Mouse (Mus musculus) cerebellum, postnatal 14 days (tissue): Measurements from ENCODE around the gene Mt3.
"Not testable (repeated sequence)": the region's sequence is repeated elsewhere in the genome, so short reads cannot be mapped to it uniquely, and the experiment has no call there.

ENCODE experiments used
- DNase-seq, 2 experiments: peaks; one replicate each; pipeline ENCODE4 v3.0.0; 2021; ENCODE audit warnings: mixed read lengths in 2 of 2

Mt3 gene

GRCm38 (mm10) chr8:94154537-94154936 lies 2.1 kb downstream of the Mt3 start:
- DNase-seq = peak in 1 of 2 experiments; percentile 13

DNA sequence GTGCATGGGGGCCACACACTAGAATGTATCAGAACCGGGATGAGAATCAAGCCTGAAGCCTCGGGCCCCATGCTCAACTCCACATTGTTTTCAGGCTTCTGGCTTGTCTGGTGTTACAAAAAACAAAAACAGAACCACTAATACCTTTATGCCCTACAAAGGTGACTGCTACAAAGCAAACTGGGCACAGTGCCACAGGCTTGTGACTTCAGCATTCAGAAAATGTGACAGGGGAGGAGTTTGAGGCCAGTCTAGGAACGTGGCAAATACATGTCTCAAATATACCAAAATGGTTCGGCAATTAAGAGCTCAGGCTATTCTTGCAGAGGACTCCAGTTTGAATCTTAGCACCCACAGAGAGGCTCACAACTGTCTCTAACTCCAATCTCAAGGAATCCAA lies 3.7 kb downstream of the Mt3 start:
- DNase-seq = no peak

DNA sequence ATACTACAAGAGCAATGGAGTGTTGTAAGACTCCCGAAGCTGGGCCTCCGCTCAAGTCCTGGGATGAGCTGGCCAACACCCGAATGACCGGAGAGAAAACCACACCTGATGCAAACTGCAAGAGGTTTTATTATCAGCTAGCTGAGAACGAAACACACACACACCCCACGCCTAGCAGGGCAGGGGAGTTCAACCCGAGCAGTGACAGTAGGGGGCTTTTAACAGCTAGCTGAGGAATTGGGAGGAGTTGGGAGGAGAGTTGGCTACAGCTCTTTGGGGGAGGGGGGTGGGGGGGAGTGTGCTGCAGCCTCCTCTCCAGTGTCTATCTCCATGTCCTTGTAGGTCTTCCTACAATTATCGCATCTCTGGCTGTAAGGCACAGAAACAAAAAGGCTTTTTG lies 13.4 kb downstream of the Mt3 start:
- not testable (repeated sequence) for DNase-seq

GRCm38 (mm10) chr8:94167244-94167643 lies 14.8 kb downstream of the Mt3 start:
- peak; percentile 96 for DNase-seq

GRCm38 (mm10) chr8:94169547-94169946 lies 17.1 kb downstream of the Mt3 start:
- DNase-seq = no peak

DNA sequence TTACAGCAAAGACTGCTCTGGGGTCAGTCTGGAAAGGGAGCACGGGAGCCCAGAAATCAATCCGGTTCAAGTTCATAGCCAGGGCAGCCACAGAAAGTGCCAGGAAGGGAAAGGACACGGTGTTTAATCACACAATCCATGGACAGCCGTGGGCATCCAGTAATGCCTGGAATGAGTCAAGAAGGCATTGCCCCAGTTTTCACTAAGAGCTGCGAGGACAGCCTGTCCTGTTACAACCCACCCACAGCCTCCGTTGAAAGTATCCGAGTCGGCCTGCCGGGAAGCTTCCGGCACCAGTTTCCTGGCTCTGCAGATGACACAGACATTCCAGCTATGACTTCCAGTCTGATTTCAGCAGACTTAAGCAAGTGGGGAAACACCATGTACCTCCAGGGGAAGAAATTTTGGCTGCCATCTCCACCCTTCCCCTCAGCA lies 18.9 kb downstream of the Mt3 start:
- DNase-seq = peak in 1 of 2 experiments; percentile 38

- peak; percentile 31 to 70 for DNase-seq
Measured at GRCm38 (mm10) chr8:94172075-94172808, 19.8 kb downstream of the Mt3 start, which contains the start of gene Mt2. Gene Mt2 (plus strand): TSS chr8:94172664.

- DNase-seq = peak in 1 of 2 experiments; percentile 54
Measured at GRCm38 (mm10) chr8:94172809-94173732, 20.7 kb downstream of the Mt3 start.

DNA sequence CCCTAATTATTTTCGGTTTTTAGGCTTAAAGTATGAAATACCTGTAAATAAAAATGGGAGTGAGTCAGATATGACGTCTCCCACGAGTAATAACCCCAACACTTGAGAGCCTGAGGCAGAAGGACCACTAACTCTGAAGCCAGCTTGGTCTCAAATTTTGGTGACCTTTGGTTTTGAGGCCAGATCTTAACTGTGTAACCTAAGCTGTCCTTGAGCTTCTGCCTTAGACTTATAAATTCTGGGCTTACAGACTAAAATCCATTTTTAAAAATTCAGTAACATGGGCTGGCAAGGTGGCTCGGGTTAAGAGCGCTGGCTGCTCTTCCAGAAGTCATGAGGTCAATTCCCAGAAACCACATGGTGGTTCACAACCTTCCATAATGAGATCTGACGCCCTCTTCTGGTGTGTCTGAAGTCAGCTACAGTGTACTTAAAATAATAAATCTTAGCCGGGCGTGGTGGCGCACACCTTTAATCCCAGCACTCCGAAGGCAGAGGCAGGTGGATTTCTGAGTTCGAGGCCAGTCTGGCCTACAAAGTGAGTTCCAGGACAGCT lies 21.5 kb downstream of the Mt3 start:
- no peak for DNase-seq

- DNase-seq = no peak
Measured at GRCm38 (mm10) chr8:94174619-94175213, 22.3 kb downstream of the Mt3 start.

DNA sequence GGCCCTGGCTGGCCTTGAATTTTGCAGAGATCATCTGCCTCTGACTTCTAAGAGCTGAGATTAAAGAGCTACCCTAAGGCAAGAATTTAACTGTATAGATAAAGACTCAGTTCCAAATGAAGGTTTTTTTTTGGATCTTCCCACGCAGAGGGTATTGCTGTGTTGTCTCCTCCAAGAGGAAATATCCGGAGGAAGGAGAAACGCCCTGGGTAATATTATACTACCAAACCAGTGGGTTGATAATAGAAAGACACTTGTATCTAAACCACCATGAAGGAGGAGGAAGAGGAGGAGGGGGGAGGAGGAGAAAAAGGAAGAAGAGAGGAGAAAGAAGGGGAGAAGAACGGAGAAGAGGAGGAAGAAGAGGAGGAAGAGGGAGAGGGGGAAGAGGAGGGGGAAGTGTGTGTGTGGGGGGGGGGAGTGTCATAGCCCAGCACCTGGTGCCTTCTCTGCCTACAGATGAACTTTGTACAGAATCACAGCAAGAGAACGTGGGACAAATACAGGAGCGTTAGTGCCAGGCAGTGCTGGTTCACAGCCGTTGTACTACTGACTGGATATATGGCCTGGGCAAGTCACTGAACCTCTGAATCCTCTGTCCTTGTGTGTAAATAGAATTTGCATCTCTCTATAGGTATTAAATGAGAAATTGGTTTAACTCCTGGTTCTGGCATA lies 25.4 kb downstream of the Mt3 start:
- no peak for DNase-seq

DNA sequence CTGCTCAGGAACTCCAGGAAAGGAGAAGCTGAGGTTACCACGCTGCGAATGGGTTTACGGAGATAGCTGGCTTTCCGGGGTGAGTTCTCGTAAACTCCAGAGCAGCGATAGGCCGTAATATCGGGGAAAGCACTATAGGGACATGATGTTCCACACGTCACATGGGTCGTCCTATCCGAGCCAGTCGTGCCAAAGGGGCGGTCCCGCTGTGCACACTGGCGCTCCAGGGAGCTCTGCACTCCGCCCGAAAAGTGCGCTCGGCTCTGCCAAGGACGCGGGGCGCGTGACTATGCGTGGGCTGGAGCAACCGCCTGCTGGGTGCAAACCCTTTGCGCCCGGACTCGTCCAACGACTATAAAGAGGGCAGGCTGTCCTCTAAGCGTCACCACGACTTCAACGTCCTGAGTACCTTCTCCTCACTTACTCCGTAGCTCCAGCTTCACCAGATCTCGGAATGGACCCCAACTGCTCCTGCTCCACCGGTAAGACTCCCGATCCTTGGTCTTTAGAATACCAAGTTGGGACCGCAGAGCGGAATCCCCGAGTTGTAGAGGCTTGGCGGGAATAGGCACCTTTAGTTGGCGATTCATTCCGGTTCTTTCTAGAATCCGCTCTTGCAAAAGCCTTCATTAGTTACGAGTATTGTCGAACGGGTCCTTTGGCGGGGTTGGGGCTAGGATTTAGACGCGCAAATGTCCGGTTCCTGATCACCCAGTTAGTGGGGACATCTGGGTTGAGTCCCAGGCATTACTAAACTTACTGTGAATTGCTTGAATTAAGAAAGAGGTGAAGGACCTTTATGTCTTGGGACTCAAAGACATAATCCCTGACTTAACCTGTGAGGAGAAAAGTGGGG lies 26.7 kb downstream of the Mt3 start, which contains the start of gene Mt1:
Gene Mt1, plus strand, starts transcription at position 226 of the 856 bp plus-strand sequence.
- DNase-seq = peak; percentile 70 to 75

DNA sequence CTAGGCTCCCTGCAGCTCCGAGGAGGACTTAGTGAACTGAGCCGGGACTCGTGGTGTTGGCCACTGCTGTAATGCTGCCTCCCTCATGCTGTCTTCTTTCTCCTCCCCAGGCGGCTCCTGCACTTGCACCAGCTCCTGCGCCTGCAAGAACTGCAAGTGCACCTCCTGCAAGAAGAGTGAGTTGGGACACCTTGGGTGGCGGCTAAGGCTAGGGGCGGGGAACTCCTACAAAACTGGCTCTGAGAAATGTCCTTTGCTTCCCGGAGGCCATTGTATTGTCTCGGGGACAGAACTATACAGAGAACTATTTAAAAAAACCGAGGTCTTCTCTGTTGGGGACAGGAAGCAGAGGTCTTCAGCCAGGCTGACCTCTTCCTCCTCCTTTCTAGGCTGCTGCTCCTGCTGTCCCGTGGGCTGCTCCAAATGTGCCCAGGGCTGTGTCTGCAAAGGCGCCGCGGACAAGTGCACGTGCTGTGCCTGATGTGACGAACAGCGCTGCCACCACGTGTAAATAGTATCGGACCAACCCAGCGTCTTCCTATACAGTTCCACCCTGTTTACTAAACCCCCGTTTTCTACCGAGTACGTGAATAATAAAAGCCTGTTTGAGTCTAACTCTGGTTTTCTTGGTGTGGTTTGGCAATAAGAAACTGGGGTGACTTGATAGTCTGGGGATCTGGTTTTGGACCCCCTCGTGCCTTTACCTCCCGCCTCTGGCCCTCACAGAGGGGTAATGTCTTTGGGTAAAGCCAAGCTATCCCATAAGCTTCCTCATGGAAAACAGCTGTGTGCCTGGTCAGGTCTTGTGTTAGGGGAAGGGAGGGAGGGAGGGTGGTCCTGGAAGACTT lies 27.5 kb downstream of the Mt3 start:
- no peak for DNase-seq

GRCm38 (mm10) chr8:94180561-94180908 lies 28.1 kb downstream of the Mt3 start:
- no peak for DNase-seq

DNA sequence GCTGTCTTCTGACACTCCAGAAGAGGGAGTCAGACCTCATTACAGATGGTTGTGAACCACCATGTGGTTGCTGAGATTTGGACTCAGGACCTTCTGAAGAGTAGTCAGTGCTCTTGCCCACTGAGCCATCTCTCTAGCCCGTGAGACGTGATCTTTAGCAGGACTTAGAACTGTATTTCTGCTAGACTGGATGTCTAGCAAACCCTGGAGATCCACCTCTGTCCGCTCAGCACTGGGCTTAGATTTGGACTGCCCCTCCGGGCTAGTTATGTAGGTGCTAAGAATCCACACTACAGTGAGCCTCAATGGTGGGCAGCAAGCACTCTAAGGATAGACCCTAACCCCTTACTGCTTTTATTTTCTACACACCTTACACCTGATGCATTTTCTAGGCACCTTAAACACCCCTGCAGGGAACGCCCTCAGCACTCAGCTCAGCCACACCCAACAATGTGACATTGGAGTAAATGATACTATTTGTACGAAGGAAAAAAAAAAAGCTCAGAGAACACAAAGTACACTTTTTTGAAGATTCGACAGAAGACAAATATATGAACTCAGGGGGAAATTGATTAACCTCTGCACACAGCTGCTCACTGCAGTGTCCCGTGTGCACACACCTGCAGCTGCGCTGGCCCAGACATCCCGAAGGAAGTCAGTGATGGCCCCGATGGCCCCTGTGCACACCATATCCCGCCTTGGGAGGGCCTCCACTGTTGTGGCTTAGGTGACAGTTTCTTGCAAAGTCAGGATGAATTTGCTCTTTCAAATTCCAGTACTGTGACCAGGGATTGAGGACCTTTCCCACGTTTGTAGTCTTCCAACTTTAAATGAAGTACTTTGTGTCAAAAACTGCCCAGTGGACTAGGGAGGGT lies 29.9 kb downstream of the Mt3 start:
- no peak for DNase-seq

GRCm38 (mm10) chr8:94183117-94183516 lies 30.7 kb downstream of the Mt3 start:
- DNase-seq = peak in 1 of 2 experiments; percentile 56

DNA sequence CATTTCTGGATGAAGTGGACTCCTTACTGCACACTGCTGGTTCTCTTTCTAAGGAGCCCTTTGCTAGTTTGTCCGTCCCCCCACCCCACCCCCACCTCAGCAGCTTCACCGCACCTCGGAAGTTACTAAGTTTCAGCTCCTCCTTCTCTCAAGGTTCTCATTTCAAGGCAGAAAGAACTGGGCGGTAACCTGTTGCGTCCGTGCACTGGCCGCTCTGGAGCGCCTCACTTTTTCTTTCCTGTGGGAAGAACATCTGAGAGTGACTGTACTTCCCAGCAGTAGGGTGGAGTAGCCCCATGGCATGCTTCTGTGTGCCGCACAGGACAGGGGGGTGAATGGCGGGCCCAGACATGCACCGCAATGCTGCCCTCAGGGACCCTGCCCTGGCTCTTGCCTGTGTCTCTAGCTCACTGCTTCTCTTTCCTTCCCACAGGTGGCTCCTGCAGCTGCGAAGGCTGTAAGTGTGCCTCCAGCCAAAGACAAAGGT lies 32.0 kb downstream of the Mt3 start:
- no peak for DNase-seq

GRCm38 (mm10) chr8:94185791-94186190 lies 33.4 kb downstream of the Mt3 start:
- DNase-seq = no peak

- peak; percentile 83 to 90 for DNase-seq
Measured at GRCm38 (mm10) chr8:94186542-94186941, 34.1 kb downstream of the Mt3 start.
